Mouse (Mus musculus) kidney, embryonic 16.5 days (tissue): Measurements from ENCODE around the gene Epb41l2. TPM values are rescaled to one million over a fixed set of nuclear protein-coding genes. Genes with fewer than 3 reads are reported as not detected.

Experiments used
- ATAC-seq: fragments of 200-750 bp; cut with Nextera tagmentation; 2 replicates; pipeline ENCODE4 v1.8.0; 2017; ENCODE audit warnings: moderate TSS enrichment; ENCODE audit not compliant: low FRiP score, low TSS enrichment
- H3K27ac ChIP-seq: fragments of 300-500 bp; sonication (generic); 2 replicates; pipeline ENCODE4 v1.5.1; 2014; ENCODE audit warnings: low read length
- H3K27me3 ChIP-seq: fragments of 300-500 bp; sonication (generic); 2 replicates; pipeline ENCODE4 v1.6.1; 2014; ENCODE audit warnings: low read length, control low read depth, mixed read lengths; ENCODE audit not compliant: insufficient read depth
- H3K36me3 ChIP-seq: fragments of 300-500 bp; sonication (generic); 2 replicates; pipeline ENCODE4 v1.6.1; 2014; ENCODE audit warnings: low read length, control low read depth, mixed read lengths; ENCODE audit not compliant: insufficient read depth
- H3K4me1 ChIP-seq: fragments of 300-500 bp; sonication (generic); 2 replicates; pipeline ENCODE4 v1.6.1; 2014; ENCODE audit warnings: low read length, control low read depth, mixed read lengths; ENCODE audit not compliant: insufficient read depth
- H3K4me2 ChIP-seq: fragments of 300-500 bp; sonication (generic); replicated peaks from 2 replicates; pipeline ENCODE4 v1.6.1; 2014; ENCODE audit warnings: low read depth, low read length
- H3K4me3 ChIP-seq: fragments of 300-500 bp; sonication (generic); 2 replicates; pipeline ENCODE4 v1.5.1; 2014; ENCODE audit warnings: mild to moderate bottlenecking, low read length
- H3K9ac ChIP-seq: fragments of 300-500 bp; sonication (generic); replicated peaks from 2 replicates; pipeline ENCODE4 v1.6.1; 2014; ENCODE audit warnings: low read length
- H3K9me3 ChIP-seq: fragments of 300-500 bp; sonication (generic); 2 replicates; pipeline ENCODE4 v1.6.1; 2016; ENCODE audit warnings: low read length, control low read depth
- WGBS: fragments of 180-500 bp; shearing (Covaris S2); extraction: QIAGEN DNeasy Blood & Tissue Kit; methylation state at CpG from one replicate; pipeline ENCODE4 v1.1.7; 2014; 5-methylcytosine and 5-hydroxymethylcytosine counted together
- polyA plus RNA-seq: library from polyadenylated mRNA; unstranded; fragments of >200 nt; fragmentation: Nextera tagmentation; extraction: Ambion mirVana; gene quantifications from 2 replicates; pipeline ENCODE4 v1.2.1, GENCODE M21; 2015

The Epb41l2 gene
- polyA plus RNA-seq, 1 experiment from 2014 or later: 74.9 TPM

DNA sequence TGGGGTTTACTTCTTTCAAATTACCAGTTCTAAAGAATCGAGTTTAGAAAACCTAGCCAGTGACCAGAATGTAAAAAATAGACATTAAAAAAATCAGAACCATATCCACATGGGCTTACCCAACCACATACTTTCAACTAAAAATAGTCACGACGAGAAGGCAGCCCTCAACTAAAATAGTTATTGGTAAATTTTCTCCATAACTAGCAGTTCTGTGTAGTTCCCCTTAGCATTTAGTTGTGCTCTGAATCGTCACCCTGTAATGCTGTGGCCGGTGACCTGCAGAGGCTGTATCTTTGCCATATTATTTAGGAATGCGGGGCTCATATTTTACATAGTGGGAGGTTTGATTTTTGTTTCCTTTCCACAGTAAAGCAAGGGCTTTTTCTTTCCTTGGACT lies 2.6 kb downstream of the Epb41l2 start:
- peaks cover 17% of the 10 kb centered on the region; the same call in 1 of the 2 replicates for H3K4me1 ChIP-seq
- no peaks in the 10 kb centered on the region for H3K9me3 ChIP-seq
- no peaks in the 10 kb centered on the region for H3K36me3 ChIP-seq
- no peak for ATAC-seq
- H3K27me3 ChIP-seq: no peaks in the 10 kb centered on the region
- H3K27ac ChIP-seq: 0 out of 2 replicates have a peak overlapping the region, but pooled peaks have one; percentile 12
- H3K4me3 ChIP-seq: peak overlapping the region; percentile 37
- H3K9ac ChIP-seq: 0 out of 2 replicates have a peak overlapping the region, but pooled peaks have one; percentile 0
- 45% methylated on average over 6 of the region's 6 CpGs for WGBS
- peak overlapping the region; percentile 79 for H3K4me2 ChIP-seq

DNA sequence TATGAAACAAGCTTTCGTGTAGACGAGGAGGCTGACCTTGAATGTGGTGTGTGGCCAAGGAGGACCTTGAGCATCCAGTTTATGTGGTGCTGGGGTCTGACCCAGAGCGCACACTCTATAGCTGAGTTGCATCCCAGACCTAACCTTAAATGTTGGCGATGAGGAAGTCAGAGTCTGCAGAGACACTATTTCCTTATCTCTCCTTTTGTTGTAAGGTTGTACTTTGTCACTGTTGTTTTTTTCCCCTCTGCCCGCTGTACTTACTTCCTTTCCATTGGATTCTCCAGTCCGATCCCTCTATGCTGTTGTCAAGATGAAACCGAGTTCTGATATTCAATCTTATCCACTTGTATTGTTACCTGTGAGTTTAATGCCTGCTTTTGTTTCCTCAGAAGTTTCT lies 5.6 kb downstream of the Epb41l2 start:
- no peak overlapping the region for H3K9ac ChIP-seq
- WGBS: 84% methylated on average over 7 of the region's 7 CpGs
- no peak overlapping the region for H3K27ac ChIP-seq
- no peak overlapping the region for H3K4me3 ChIP-seq
- no peak overlapping the region for H3K4me2 ChIP-seq
- H3K9me3 ChIP-seq: no peaks in the 10 kb centered on the region
- no peaks in the 10 kb centered on the region for H3K36me3 ChIP-seq
- H3K27me3 ChIP-seq: no peaks in the 10 kb centered on the region
- H3K4me1 ChIP-seq: peaks cover 17% of the 10 kb centered on the region; the same call in 1 of the 2 replicates
- ATAC-seq: no peak

DNA sequence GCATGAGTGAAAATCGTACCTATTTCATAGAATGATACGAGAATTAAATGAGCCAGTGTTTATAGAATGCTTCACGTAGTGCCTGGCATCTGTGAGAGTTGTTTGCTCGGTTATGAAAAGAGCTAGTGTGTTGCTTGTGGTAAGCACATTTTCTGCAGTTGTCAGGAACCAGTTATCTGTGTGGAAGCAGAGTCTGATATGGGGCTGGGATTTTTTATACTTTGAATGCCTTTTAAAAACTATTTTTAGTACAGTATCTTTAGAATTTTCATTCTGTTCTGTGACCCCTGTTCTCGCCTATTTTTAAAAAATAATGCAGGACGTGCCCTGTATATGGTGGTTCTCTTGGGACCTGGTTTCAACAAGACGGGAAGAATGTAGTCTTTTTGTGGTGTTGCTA lies 6.1 kb downstream of the Epb41l2 start:
- Histone ChIP-seq H3K4me3 (no peak overlapping the region), H3K4me2 (no peak overlapping the region), H3K9ac (no peak overlapping the region), H3K4me1 (peaks cover 21% of the 10 kb centered on the region; the same call in 1 of the 2 replicates), H3K36me3 (no peaks in the 10 kb centered on the region), H3K27ac (no peak overlapping the region), H3K9me3 (no peaks in the 10 kb centered on the region), H3K27me3 (no peaks in the 10 kb centered on the region)
- 81% methylated on average over 7 of the region's 7 CpGs for WGBS
- no peak for ATAC-seq

DNA sequence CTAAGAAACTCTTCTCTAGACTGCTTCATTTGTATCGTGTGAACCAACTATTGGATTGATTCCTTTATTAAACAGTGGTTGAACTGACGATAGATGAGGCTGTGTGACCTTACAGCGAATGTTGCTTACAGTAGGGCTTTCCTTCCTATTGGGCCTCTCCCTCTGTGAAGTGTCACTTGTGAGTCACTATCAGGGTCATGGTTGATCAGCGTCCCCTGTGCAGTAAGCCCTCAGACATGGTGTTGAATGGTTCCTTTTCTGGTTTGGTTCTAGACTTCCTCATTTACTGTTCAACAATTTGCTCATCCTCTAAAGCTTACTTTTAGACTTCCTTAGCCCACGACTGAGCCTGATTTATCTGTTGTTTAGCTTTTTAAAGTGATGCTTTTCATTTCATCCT lies 7.1 kb downstream of the Epb41l2 start:
- Histone ChIP-seq H3K4me3 (no peak overlapping the region), H3K4me2 (no peak overlapping the region), H3K27ac (no peak overlapping the region), H3K9ac (no peak overlapping the region), H3K9me3 (no peaks in the 10 kb centered on the region), H3K27me3 (no peaks in the 10 kb centered on the region), H3K4me1 (peaks cover 22% of the 10 kb centered on the region; the same call in 1 of the 2 replicates), H3K36me3 (no peaks in the 10 kb centered on the region)
- ATAC-seq: no peak
- WGBS: 60% methylated on average over 5 of the region's 5 CpGs

DNA sequence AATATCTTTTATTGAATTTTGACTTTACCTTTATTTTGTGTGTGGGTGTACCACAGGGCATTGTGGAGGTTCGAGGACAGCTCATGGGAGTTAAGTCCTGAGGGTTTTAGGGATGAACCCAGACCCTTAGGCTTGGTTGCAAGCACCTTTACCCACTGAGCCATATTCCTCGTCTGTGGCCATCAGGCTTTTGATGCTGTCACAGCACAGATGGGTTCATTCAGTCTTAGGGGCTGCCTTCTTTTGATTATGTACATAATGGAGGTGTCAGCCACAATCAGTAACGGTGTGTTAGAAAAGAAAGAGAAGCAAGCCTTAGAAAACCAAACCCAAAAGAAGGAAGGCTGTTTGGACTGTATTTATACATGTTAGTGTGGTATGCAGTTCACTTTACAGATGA lies 9.3 kb downstream of the Epb41l2 start:
- Histone ChIP-seq H3K9me3 (no peaks in the 10 kb centered on the region), H3K36me3 (no peaks in the 10 kb centered on the region), H3K4me1 (peaks cover 23% of the 10 kb centered on the region), H3K27ac (no peak overlapping the region), H3K4me2 (no peak overlapping the region), H3K27me3 (no peaks in the 10 kb centered on the region), H3K4me3 (no peak overlapping the region), H3K9ac (no peak overlapping the region)
- WGBS: 69% methylated on average over 3 of the region's 3 CpGs
- ATAC-seq: no peak

DNA sequence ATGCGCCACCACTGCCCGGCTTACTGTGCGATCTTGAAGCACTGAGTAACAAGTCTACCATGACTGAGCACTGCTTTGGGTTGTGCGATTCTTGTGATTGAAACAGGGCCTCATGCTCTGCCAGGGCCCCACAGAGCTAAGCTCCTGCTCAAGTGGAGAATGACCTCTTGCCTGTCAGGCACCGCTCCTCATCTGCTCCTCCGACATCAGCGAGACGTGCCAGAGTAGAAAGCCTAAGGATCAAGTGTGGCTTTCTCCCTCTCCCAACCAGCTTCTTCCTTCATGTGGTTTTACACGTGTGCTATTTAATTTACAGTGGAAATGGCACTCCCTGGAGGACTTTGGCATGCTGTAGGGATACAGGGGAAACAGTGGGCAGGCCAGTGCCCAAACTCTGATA lies 10.1 kb downstream of the Epb41l2 start:
- 79% methylated on average over 9 of the region's 9 CpGs for WGBS
- H3K9ac ChIP-seq: no peak overlapping the region
- H3K27ac ChIP-seq: no peak overlapping the region
- no peaks in the 10 kb centered on the region for H3K36me3 ChIP-seq
- no peaks in the 10 kb centered on the region for H3K27me3 ChIP-seq
- no peaks in the 10 kb centered on the region for H3K9me3 ChIP-seq
- H3K4me3 ChIP-seq: no peak overlapping the region
- H3K4me1 ChIP-seq: peaks cover 26% of the 10 kb centered on the region
- no peak for ATAC-seq
- no peak overlapping the region for H3K4me2 ChIP-seq

DNA sequence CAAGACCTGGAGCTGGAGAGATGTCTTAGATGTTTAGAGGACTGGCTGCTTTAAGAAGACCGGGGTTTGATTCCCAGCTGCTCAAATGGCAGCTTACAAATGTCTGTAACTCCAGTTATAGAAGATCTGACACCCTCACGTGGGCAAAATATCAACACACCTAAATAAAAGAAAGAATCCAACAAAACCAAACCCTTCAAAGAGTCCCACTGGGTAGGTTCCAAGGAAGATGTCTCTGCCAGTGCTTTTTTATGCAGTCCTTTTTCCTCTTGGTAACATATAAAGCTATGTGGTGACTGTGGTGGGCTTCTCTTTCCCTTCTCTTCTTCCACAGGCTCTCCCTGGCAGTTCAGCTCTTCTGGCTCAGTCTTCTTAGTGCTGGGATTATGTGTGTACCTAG lies 11.7 kb downstream of the Epb41l2 start:
- 52% methylated on average over 2 of the region's 2 CpGs for WGBS

DNA sequence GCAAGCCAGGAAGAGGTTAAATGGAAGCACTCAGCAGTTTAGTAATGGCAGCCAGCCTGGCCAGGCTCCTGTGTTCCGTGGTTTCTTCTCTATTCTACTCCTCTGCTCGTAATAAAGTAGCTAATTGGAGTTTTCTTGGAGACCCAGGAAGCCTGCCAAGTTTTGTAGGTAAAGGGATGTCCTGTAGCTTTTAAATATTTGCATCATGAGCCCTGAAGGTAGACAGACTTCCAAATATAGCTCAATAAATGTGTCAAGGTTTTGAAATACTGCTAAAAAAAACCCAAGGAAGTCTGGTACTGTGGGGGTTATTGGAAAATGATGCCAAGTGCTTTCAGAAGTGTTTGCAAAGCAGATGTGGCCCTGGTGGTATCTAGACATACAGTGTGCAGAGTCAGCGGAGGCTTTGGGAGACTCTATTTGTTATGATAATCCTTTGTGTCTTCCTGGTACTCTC lies 12.3 kb downstream of the Epb41l2 start:
- Histone ChIP-seq H3K4me1 (peaks cover 21% of the 10 kb centered on the region), H3K27me3 (no peaks in the 10 kb centered on the region), H3K9ac (no peak overlapping the region), H3K4me3 (no peak overlapping the region), H3K4me2 (no peak overlapping the region), H3K36me3 (no peaks in the 10 kb centered on the region), H3K27ac (0 out of 2 replicates have a peak overlapping the region, but pooled peaks have one; percentile 43), H3K9me3 (no peaks in the 10 kb centered on the region)
- WGBS: 26% methylated on average over 3 of the region's 3 CpGs
- no peak for ATAC-seq

More for the DNA sequence above, 11.7 kb downstream of the Epb41l2 start:
- H3K36me3 ChIP-seq: no peaks in the 10 kb centered on the region
- H3K4me2 ChIP-seq: no peak overlapping the region
- no peaks in the 10 kb centered on the region for H3K27me3 ChIP-seq
- no peak overlapping the region; the same call in 1 of the 2 replicates for H3K27ac ChIP-seq
- no peak overlapping the region for H3K9ac ChIP-seq
- H3K4me3 ChIP-seq: no peak overlapping the region
- peaks cover 21% of the 10 kb centered on the region for H3K4me1 ChIP-seq
- H3K9me3 ChIP-seq: no peaks in the 10 kb centered on the region
- no peak for ATAC-seq

DNA sequence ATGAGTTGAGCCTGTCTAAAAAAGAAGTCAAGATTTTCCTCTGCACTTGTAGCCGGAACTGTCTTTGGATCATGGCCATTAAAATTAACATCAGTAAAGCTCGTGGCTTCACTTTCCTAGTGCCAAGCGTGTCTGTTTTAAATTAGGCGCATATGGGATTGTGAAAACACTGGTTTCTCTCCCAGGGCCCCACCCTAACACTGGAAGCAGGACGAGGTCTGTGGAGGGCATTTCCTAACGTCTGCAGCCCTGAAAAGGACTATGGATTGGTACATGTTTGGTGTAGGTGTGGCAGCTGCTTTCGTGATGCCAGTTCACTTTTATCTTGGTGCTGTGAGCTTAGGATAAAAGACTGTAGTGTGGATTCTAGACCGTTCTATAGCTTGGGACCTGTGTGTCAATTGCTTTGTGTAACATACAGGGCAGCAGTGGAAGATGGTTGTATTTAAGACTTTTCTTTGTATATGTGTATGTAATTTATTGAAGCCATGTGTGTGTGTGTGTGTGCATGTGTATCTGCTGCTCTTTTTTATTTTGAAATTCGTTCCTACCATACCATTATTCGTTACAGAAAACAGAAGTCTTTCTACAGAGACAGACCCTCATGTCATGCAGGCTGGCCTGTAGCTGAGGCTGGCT lies 13.0 kb downstream of the Epb41l2 start:
- Histone ChIP-seq H3K9ac (no peak overlapping the region), H3K9me3 (no peaks in the 10 kb centered on the region), H3K27ac (no peak overlapping the region), H3K4me1 (peaks cover 21% of the 10 kb centered on the region), H3K27me3 (no peaks in the 10 kb centered on the region), H3K4me3 (no peak overlapping the region), H3K36me3 (no peaks in the 10 kb centered on the region), H3K4me2 (no peak overlapping the region)
- no peak for ATAC-seq
- WGBS: 48% methylated on average over 10 of the region's 10 CpGs

DNA sequence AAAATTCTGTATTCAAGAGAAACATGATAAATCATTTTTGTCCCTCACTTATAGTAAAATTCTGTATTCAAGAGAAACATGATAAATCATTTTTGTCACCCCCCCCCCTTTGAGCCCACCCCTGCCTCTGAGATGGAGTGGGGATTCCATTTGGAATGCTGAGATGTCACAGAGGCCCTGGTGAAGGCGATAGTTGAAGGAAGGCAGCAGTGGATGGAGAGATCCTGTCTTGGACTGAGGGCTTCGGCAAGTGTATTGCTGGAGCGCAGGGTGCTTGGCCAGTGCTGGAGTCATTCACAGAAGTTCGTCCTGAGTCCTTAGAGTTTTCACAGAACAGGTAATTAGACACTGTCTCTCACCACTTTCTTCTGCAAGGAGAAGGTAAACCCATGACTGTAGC lies 15.4 kb downstream of the Epb41l2 start:
- Histone ChIP-seq H3K4me2 (no peak overlapping the region), H3K27me3 (no peaks in the 10 kb centered on the region), H3K9ac (no peak overlapping the region), H3K36me3 (0 out of 2 replicates have a peak, but pooled peaks cover 2% of the 10 kb centered on the region), H3K27ac (no peak overlapping the region), H3K9me3 (no peaks in the 10 kb centered on the region), H3K4me1 (peaks cover 21% of the 10 kb centered on the region), H3K4me3 (no peak overlapping the region)
- 84% methylated on average over 4 of the region's 4 CpGs for WGBS
- ATAC-seq: no peak
